Mouse (Mus musculus) retina, postnatal 7 days (tissue): Measurements from ENCODE around the gene Olfr1241.

Experiments
- DNase-seq: peaks from one replicate; pipeline ENCODE4 v3.0.0-alpha.2; 2012; ENCODE audit warnings: low read depth, low spot score

The Olfr1241 gene

GRCm38 (mm10) chr2:89487026-89487425, at the start of gene Olfr1241:
TSS of gene Olfr1241 (minus strand) at chr2:89487126.
- DNase-seq: no peak

- no peak for DNase-seq
Observed at GRCm38 (mm10) chr2:89531387-89531786, 44.5 kb upstream of the Olfr1241 start, which contains the start of gene Olfr1243. TSS of gene Olfr1243 (minus strand) at chr2:89531487.

- DNase-seq: no peak
Observed at GRCm38 (mm10) chr2:89498235-89498634, 11.3 kb upstream of the Olfr1241 start, which contains the start of gene Olfr1242. TSS of gene Olfr1242 (minus strand) at chr2:89498335.

GRCm38 (mm10) chr2:89442900-89443299, 44.0 kb downstream of the Olfr1241 start, which contains the start of gene Olfr1240:
TSS of gene Olfr1240 (minus strand) at chr2:89443000.
- DNase-seq: no peak
